Mouse (Mus musculus): ENCODE results near the gene Ptges3l. TPM values are rescaled to one million over a fixed set of nuclear protein-coding genes. Genes with fewer than 3 reads are reported as not detected.

Gene Ptges3l
- 4.1 and 4.5 TPM in 2 replicates for polyA plus RNA-seq (2015; fragmentation: Nextera tagmentation; extraction: Ambion mirVana)

DNA sequence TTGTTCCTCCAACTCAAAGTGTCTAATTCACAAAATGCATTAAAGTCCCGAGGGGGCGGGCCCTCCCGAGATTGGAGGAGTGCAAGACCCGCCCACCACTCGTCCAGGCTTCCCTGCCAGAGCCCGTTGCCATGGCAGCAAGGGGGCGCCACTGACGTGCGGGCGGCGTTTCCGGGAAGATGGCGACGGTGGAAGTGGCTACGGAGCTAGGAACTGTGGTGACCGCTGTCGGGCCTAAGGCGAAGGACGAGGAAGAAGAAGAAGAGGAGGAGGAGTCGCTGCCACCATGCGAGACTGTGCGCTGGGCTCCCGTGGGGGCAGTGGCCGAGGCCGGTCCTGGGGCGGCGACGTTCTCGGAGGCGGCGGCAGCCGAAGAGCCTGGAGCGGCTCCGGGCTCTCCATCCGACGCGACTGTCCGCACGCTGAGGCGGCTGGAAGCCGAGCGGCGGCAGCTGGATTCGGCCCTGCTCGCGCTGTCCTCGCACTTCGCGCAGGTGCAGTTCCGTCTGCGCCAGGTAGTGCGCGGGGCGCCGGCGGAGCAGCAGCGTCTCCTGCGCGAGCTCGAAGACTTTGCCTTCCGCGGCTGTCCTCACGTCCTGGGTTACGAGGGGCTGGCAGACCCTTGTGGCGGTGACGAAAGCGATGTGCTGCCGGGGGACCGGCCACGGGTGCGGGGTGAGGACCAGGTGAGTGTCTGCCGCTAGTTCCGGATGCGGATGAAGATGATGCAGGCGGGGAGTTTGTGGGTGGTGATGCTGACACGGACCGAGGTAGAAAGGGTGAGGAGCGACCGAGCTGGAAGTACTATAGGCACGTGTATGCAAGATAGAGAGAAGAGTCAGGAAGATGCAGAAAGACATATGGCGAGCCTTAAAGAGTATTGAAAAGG is at the start of gene Ptges3l, which contains the start of gene Rundc1:
Ptges3l (minus strand) TSS at position 409 of the 889 bp plus-strand sequence.
Rundc1 (plus strand) TSS at position 161 of the 889 bp plus-strand sequence.

DNA sequence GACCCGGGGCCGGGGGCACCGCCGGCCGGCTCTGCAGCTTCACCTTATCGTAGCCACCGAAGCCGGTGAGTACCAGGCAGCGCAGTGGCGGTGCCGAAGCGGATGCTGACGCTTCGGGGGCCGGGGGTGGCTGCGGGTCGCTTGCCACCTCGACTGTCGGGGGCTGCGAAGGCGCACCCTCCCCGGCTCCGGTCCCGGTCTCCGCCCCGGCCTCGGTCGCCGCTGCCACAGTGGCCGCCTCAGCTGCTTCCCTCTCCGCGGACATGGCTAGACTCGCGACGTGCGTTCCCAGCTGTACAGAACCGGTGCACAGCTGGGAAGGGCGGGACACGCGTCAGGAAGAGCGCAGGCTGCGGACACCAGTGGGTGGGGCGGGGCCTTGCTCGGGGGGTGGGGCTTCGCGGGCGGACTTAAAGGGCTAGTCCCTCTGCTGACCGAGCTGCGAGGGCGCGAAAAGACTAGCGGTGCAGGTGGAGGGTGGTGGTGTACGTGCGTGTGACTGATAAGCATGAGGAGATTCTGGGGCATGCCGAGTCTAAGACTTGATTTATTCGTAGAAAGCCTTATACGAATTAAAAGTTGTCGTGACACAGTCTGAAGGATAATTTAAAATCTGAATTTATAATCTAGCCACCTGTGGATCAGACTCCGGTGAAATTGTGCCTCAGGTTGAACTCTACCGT is 40.9 kb upstream of the Ptges3l start, which contains the start of gene Vat1:
Vat1 (minus strand) TSS at position 362 of the 683 bp plus-strand sequence.

DNA sequence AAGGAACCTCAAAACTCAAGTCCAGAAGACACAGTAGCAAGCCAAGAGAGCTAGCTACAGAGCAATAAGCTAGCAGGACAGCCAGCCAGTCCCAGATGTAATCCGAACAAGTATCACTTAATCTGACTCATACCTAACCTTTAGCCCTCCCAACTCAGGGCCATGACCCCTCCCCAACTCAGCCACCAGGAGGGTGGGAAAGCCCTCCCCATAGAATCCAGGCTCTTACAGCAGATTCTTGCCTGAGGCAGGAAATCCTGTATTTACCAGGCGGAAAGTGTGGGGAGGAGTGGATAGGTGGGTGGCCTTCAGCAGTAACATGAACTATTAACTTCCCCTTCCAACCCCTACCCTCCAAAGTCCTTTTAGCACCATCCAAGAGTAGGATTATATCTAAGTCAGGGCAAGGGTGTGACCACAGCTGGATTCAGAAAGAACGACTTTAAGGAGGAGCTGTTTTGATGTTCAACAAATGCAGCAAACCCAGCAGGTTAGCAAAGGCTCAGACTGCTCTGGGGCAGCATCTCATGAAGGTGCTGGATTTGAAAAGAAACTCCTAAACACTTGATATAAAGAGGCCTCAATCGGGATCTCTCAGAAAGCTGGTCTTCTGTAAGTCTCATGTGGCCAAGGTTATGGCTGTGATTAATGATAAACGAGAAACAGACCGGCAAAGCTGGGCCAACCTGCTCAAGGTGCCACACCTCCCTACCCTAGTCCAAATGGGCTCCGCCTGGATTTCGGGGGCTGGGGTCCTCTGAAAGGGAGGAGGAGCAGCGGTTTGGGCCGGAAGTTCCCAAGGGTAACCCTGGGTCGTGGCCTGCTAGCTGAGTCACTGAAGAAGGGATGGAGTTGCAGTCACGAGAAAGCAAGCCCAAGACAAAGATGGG is 39.3 kb upstream of the Ptges3l start, which contains the start of gene Rnd2:
Rnd2 (plus strand) TSS at position 789 of the 890 bp plus-strand sequence.

DNA sequence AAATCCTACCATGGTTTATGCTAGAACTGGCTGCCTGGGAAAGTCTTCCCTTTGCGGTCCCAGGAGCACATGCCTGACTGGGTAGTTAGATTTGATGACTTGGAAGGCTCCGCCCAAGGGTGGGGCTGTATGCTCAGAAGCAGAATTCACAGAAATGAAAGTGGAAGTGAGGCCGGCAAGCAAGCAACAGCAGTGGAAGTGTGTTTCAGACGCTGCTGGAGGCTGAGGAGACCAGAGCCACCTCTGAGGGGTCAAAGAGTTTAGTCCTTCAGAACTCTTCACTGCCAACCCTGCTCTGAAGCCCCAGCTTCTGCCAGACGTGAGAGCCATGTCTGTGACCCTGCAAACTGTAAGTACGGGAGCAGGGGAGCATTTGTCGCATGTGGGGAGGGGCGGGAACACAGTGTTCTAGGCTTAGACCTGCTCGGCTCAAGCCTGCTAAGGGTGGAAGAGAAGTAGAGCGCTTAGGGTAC is 23.2 kb upstream of the Ptges3l start, which contains the start of gene Ifi35:
Ifi35 (plus strand) TSS at position 134 of the 473 bp plus-strand sequence.

DNA sequence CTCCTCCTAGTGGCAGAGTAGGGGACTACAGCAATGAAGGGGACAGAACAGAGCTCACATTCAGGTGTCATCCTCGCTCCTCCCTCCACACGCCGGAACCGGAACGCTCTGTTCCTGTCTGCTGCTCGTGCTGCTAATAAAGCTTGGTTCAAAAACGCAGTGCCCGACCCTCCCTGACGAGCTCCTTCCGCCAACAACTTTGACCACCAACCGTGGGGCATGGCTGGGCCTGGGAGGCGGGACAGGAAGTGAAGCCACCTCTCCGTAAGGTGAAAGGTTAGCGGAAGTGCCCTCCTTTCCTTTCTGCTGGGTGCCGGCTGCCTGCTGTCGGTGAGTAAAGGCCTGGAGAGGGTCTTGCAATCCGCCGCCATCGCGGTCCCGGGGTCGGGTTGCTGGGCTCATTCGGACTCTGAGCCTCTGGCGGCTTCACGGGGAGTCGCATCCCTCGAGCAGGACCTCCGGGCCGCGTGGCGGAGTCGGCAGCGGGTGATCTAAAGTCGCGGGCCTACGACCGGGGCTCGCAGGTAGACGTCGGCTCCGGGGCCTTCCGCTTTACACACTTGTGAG is 17.1 kb upstream of the Ptges3l start, which contains the start of gene Rpl27:
Rpl27 (plus strand) TSS at position 172 of the 567 bp plus-strand sequence.

DNA sequence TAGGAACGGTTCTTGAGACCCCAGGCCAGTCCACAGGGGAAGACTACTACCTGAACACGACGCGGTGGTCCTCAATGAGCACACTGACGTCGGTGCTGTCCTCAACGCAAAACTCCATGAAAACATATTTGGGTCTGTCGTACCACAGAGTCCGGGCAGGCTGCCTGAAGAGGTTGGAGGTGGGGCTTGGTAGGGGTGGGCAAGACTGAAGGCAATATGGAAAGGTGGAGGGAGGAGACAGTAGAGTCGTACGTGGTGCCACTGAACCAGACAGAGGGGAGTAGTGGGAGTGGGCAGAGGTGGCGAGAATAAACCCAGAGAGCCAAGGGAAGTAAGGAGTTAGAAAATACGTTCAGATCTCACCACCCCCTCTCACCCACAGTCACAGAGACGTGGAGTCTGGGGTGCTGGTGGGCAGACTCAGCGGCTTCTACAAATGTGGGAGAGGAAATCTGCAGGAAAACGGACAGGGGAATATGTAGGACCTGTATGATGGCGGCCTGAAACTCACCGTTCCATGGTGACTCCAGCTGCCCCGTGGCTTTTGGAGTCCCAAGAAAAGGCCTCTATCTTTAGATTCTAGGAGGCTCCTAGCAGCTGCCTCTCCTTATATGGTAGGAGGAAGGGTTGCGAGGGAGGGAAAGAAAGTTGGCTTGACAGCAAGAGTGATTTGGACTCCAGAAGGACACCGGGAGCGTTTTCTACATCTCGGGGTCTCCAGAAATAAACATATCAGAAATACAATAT is 855 bp downstream of the Ptges3l start, which contains the start of gene Gm27029:
Gm27029 (minus strand) TSS at position 692 of the 747 bp plus-strand sequence.

DNA sequence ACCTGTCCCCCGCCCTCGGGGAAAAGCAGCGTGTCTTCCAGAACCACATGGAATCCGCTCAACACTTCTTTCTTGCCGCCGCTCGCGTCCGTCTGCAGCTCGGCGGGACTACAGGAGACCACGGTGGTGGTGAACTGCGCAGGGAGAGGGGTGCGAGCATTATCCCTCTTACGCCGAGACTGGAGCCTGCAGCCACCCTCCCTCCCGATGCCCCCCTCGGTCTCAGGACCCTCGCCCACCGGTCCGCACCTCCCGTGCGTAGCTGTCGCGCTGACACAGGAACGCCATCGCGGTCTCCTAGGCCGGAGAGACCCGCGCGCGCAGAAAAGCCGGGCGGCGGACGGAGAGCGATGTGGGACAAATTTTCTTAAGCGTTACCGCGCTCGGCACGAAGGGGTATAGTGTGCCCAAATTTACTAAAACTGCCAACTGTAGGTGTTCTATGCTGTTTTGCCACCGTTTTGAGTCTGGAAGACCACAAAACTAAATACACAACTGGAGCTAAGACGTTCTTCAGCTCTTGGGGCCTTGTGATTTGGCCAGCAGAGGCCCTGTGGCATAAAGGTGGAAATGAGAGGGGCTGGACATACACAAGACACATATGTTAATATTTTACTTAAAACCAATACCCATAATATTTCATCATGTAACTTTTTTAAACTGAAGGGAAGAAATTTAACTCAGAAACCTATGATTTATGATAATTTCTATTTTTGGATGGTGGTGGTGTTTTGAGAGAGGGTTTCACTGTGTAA is 7.9 kb downstream of the Ptges3l start, which contains the start of gene Aarsd1:
Aarsd1 (minus strand) TSS at position 515 of the 755 bp plus-strand sequence.

Small RNAs within 50 kb of the gene (microRNA-seq; reads per million reads assigned to microRNA genes)
- gene Mir6929: not detected

Other genes starting within 250 kb of the Ptges3l start
- gene Ccr10, start 249.9 kb downstream of the Ptges3l start, polyA plus RNA-seq (2015; fragmentation: Nextera tagmentation; extraction: Ambion mirVana): 0.56 and 1.0 TPM in 2 replicates
- 21.5 and 25.4 TPM in 2 replicates for gene Ezh1, start 198.9 kb downstream of the Ptges3l start, polyA plus RNA-seq (2015; fragmentation: Nextera tagmentation; extraction: Ambion mirVana)
- gene Ramp2, start 179.3 kb downstream of the Ptges3l start, polyA plus RNA-seq (2015; fragmentation: Nextera tagmentation; extraction: Ambion mirVana): 143 and 155 TPM in 2 replicates
- gene Vps25, start 171.6 kb downstream of the Ptges3l start, polyA plus RNA-seq (2015; fragmentation: Nextera tagmentation; extraction: Ambion mirVana): 129 and 133 TPM in 2 replicates
- gene Wnk4, start 164.8 kb downstream of the Ptges3l start, polyA plus RNA-seq (2015; fragmentation: Nextera tagmentation; extraction: Ambion mirVana): 5.9 and 6.4 TPM in 2 replicates
- gene Cntd1, start 146.3 kb downstream of the Ptges3l start, polyA plus RNA-seq (2015; fragmentation: Nextera tagmentation; extraction: Ambion mirVana): 0.48 and 1.0 TPM in 2 replicates
- gene Coa3, start 146.2 kb downstream of the Ptges3l start, polyA plus RNA-seq (2015; fragmentation: Nextera tagmentation; extraction: Ambion mirVana): 229 and 252 TPM in 2 replicates
- 131 and 140 TPM in 2 replicates for gene Becn1, start 123.0 kb downstream of the Ptges3l start, polyA plus RNA-seq (2015; fragmentation: Nextera tagmentation; extraction: Ambion mirVana)
- 80.5 and 81.0 TPM in 2 replicates for gene Psme3, start 109.1 kb downstream of the Ptges3l start, polyA plus RNA-seq (2015; fragmentation: Nextera tagmentation; extraction: Ambion mirVana)
- 0.46 and 0.64 TPM in 2 replicates for gene Aoc2, start 100.3 kb downstream of the Ptges3l start, polyA plus RNA-seq (2015; fragmentation: Nextera tagmentation; extraction: Ambion mirVana)
- 0.18 and 0.34 TPM in 2 replicates for gene Aoc3, start 94.7 kb downstream of the Ptges3l start, polyA plus RNA-seq (2015; fragmentation: Nextera tagmentation; extraction: Ambion mirVana)
- not detected in 2 replicates for gene G6pc, start 57.8 kb downstream of the Ptges3l start, polyA plus RNA-seq (2015; fragmentation: Nextera tagmentation; extraction: Ambion mirVana)
- gene Aarsd1, start 7.7 kb downstream of the Ptges3l start, polyA plus RNA-seq (2015; fragmentation: Nextera tagmentation; extraction: Ambion mirVana): 84.4 and 90.0 TPM in 2 replicates
- gene Gm27029, start 537 bp downstream of the Ptges3l start, polyA plus RNA-seq (2015; fragmentation: Nextera tagmentation; extraction: Ambion mirVana): 5.1 and 6.6 TPM in 2 replicates
- gene Rundc1, start 248 bp downstream of the Ptges3l start, polyA plus RNA-seq (2015; fragmentation: Nextera tagmentation; extraction: Ambion mirVana): 22.4 and 24.5 TPM in 2 replicates
- gene Rpl27, start 17.0 kb upstream of the Ptges3l start, polyA plus RNA-seq (2015; fragmentation: Nextera tagmentation; extraction: Ambion mirVana): 246 and 275 TPM in 2 replicates
- gene Ifi35, start 23.1 kb upstream of the Ptges3l start, polyA plus RNA-seq (2015; fragmentation: Nextera tagmentation; extraction: Ambion mirVana): 6.7 and 8.5 TPM in 2 replicates
- gene Rnd2, start 39.7 kb upstream of the Ptges3l start, polyA plus RNA-seq (2015; fragmentation: Nextera tagmentation; extraction: Ambion mirVana): 163 and 168 TPM in 2 replicates
- 103 and 115 TPM in 2 replicates for gene Vat1, start 40.9 kb upstream of the Ptges3l start, polyA plus RNA-seq (2015; fragmentation: Nextera tagmentation; extraction: Ambion mirVana)
- gene Brca1, start 126.6 kb upstream of the Ptges3l start, polyA plus RNA-seq (2015; fragmentation: Nextera tagmentation; extraction: Ambion mirVana): 1.8 and 1.9 TPM in 2 replicates
- gene Nbr1, start 126.8 kb upstream of the Ptges3l start, polyA plus RNA-seq (2015; fragmentation: Nextera tagmentation; extraction: Ambion mirVana): 47.0 TPM in 2 replicates
- 5.8 and 7.7 TPM in 2 replicates for gene Tmem106a, start 156.9 kb upstream of the Ptges3l start, polyA plus RNA-seq (2015; fragmentation: Nextera tagmentation; extraction: Ambion mirVana)
- not detected in 2 replicates for gene Gm11634, start 173.9 kb upstream of the Ptges3l start, polyA plus RNA-seq (2015; fragmentation: Nextera tagmentation; extraction: Ambion mirVana)
- 14.5 and 18.1 TPM in 2 replicates for gene Rdm1, start 201.9 kb upstream of the Ptges3l start, polyA plus RNA-seq (2015; fragmentation: Nextera tagmentation; extraction: Ambion mirVana)
- 7.3 and 8.9 TPM in 2 replicates for gene Arl4d, start 240.2 kb upstream of the Ptges3l start, polyA plus RNA-seq (2015; fragmentation: Nextera tagmentation; extraction: Ambion mirVana)

Data from neural tube, postnatal 0 days (tissue).